Mouse (Mus musculus): ENCODE results near the gene Slc38a6. TPM values are rescaled to one million over a fixed set of nuclear protein-coding genes. Genes with fewer than 3 reads are reported as not detected.

Gene Slc38a6
- total RNA-seq, 2 experiments from 2014 or later, result 13.3 to 15.2 TPM

GRCm38 (mm10) chr12:73378724-73379355, 92.3 kb downstream of the Slc38a6 start:
- intact Hi-C loops (cut with DNase I), result no loop called here

GRCm38 (mm10) chr12:73380686-73381360, 94.2 kb downstream of the Slc38a6 start:
- no peak for DNase-seq (ENCODE audit: extremely low spot score in 1 of 2, low spot score in 2 of 2)
- intact Hi-C loops (cut with DNase I), result no loop called here

More at GRCm38 (mm10) chr12:73378724-73379355, 92.3 kb downstream of the Slc38a6 start:
- no peak for DNase-seq (ENCODE audit: extremely low spot score in 1 of 2, low spot score in 2 of 2)

- DNase-seq (ENCODE audit: extremely low spot score in 1 of 2, low spot score in 2 of 2), result no peak
- intact Hi-C loops (cut with DNase I), result no loop called here
Measured at GRCm38 (mm10) chr12:73381452-73381851, 94.9 kb downstream of the Slc38a6 start.

- intact Hi-C loops (cut with DNase I), result no loop called here
- DNase-seq (ENCODE audit: extremely low spot score in 1 of 2, low spot score in 2 of 2), result no peak
Measured at GRCm38 (mm10) chr12:73382290-73383178, 96.0 kb downstream of the Slc38a6 start.

DNA sequence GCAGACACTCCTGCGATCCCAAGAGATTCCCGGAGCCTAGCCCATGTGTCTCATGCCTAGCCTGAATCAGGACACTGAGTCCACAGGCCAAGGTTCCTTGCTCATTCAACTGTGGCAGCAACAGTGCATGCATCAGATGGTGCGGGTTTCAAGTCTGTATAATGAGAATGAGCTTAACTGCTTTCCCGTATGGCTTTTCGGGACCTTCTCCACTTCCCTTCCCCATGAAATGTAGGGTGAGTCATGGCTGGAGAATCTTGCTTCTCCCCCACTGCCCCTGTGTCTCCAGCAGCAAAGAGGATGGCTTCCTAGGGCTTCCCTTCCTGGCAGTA, 96.6 kb downstream of the Slc38a6 start:
- intact Hi-C loops (cut with DNase I), result no loop called here
- DNase-seq (ENCODE audit: extremely low spot score in 1 of 2, low spot score in 2 of 2), result no peak

- DNase-seq (ENCODE audit: extremely low spot score in 1 of 2, low spot score in 2 of 2), result no peak
- intact Hi-C loops (cut with DNase I), result no loop called here
Measured at GRCm38 (mm10) chr12:73383861-73384260, 97.3 kb downstream of the Slc38a6 start.

DNA sequence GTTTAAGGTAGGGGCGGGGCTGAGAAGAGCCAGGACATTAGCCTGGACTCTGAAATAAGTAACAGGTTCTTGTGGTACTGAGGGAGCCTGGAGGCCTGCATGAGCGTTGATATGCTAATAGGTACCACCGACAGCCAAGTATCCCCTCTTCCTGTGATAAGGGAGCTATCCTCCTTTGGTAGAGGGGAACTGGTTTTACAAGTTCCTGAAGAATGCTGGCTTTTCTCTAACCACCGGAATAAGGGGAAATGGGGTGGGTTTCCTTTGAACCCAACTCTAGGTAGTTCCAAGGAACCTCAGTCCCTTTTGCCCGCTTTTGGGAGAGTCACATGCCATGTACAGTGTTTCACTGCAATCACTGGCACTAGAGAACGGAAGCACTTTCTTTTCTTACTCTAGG, 98.2 kb downstream of the Slc38a6 start:
- no peak for DNase-seq (ENCODE audit: extremely low spot score in 1 of 2, low spot score in 2 of 2)
- intact Hi-C loops (cut with DNase I), result no loop called here

DNA sequence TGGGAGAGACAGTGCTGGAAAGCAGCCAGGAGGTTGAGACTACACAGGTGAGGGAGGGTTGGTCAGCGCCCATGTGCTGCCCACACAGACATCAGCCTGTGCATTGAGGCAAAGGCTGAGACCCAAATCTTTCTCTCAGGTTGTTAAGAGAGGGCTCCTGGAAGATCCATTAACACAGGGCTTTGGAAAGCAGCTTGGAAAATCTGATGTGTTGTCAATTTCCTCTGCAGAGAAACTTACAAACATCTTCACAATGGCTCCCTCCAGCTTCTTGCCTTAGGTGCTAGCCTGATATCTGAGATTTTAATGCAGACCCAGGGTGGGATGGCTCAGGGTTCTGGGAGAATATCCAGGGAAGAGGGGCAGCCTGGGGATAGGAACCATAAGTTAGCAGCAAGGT, 105.9 kb downstream of the Slc38a6 start:
- DNase-seq (ENCODE audit: extremely low spot score in 1 of 2, low spot score in 2 of 2), result no peak
- intact Hi-C loops (cut with DNase I), result no loop called here

DNA sequence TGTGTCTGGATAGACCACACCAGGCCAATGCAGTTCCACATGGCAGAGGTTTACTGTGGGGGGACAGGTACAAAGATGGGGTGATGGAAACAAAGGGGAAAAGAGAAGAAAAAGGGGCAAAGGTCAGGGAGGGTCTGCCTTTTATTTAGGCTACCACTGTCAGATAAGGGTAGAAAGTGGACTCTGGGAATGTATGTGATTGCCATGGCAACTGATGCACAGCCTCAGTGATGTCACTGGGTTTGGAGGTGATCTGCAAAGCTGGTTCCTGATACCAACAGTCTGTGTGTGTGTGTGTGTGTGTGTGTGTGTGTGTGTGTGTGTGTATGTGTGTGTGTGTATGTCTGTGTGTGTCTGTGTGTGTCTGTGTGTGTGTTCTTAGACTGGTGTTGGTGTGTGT, 106.4 kb downstream of the Slc38a6 start:
- DNase-seq (ENCODE audit: extremely low spot score in 1 of 2, low spot score in 2 of 2), result no peak
- intact Hi-C loops (cut with DNase I), result no loop called here

- DNase-seq (ENCODE audit: extremely low spot score in 1 of 2, low spot score in 2 of 2), result no peak
- intact Hi-C loops (cut with DNase I), result no loop called here
Measured at GRCm38 (mm10) chr12:73393881-73394291, 107.3 kb downstream of the Slc38a6 start.

- no peak for DNase-seq (ENCODE audit: extremely low spot score in 1 of 2, low spot score in 2 of 2)
- intact Hi-C loops (cut with DNase I), result no loop called here
Measured at GRCm38 (mm10) chr12:73394571-73394970, 108.0 kb downstream of the Slc38a6 start.

GRCm38 (mm10) chr12:73399426-73399825, 112.8 kb downstream of the Slc38a6 start:
- DNase-seq (ENCODE audit: extremely low spot score in 1 of 2, low spot score in 2 of 2), result no peak
- intact Hi-C loops (cut with DNase I), result no loop called here

DNA sequence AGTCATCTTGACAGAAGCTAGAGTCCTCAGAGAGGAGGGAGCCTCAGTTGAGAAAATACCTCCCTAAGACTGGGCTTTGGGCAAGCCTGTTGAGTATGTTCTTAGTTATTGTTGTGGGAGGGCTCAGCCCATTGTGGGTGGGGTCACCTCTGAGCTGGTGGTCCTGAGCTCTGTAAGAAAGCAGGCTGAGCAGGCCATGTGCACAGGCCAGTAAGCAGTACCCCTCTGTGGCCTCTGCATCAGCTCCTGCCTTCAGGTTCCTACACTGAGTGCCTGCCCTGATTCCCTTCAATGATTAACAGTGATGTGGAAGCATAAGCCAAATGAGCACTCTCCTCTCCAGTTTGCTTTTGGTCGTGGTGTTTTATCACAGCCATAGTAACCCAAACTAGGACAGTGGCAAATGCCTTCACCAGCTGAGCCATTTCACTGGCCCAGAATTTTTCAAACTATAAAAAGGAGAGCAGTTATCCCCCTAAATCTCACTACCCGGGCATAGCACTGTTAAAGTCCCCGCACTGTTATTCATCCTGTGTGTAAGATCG, 114.0 kb downstream of the Slc38a6 start:
- no peak for DNase-seq (ENCODE audit: extremely low spot score in 1 of 2, low spot score in 2 of 2)
- intact Hi-C loops (cut with DNase I), result no loop called here

- intact Hi-C loops (cut with DNase I), result no loop called here
- no peak for DNase-seq (ENCODE audit: extremely low spot score in 1 of 2, low spot score in 2 of 2)
Measured at GRCm38 (mm10) chr12:73401520-73402130, 115.0 kb downstream of the Slc38a6 start.

GRCm38 (mm10) chr12:73402137-73402712, 115.6 kb downstream of the Slc38a6 start:
- intact Hi-C loops (cut with DNase I), result no loop called here
- no peak for DNase-seq (ENCODE audit: extremely low spot score in 1 of 2, low spot score in 2 of 2)

DNA sequence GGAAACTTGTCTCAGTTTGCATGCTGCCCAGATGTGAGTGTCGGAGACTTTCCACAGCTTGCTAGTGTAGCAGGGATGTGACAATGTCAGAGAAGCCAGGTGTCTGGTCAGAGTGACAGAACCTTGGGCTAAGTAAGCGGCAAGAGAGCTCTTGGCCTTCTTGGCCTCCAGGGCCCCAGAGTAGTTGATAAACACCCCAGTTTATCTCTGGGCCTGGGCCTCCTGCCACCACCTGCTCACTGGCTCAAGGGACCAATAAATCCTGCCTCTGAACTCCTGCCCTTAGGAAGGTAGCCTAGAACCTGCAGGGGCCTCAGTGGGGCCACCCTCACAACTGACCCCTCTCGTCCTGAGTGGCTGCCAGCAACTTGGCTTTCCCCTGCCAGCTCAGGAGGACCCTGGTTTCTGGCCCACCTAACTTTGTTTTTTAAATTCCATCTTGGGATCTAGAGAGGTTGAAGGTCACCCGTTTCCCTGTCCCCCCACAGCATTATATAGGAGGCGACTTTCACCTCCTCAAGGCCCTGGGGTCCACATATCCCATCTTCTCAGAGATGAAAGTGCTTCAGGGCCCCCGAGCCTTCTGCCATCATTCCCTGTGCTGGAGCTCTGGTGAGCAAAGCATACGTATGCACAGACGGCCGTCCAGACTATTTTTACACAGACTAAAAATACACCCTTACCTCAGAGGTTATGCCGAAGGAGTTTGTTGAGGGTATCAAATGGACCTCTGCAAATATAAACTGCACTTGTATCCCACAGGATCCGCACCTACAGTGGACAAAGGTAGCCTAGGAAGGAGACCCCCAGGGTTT, 116.5 kb downstream of the Slc38a6 start:
- intact Hi-C loops (cut with DNase I), result no loop called here
- DNase-seq (ENCODE audit: extremely low spot score in 1 of 2, low spot score in 2 of 2), result no peak

Data from left cerebral cortex, postnatal 10 days (tissue).